Mouse (Mus musculus): ENCODE data around the gene 1600015I10Rik.
"Not testable (repeated sequence)": the region's sequence is repeated elsewhere in the genome, so short reads cannot be mapped to it uniquely, and the experiment has no call there.

The 1600015I10Rik gene

DNA sequence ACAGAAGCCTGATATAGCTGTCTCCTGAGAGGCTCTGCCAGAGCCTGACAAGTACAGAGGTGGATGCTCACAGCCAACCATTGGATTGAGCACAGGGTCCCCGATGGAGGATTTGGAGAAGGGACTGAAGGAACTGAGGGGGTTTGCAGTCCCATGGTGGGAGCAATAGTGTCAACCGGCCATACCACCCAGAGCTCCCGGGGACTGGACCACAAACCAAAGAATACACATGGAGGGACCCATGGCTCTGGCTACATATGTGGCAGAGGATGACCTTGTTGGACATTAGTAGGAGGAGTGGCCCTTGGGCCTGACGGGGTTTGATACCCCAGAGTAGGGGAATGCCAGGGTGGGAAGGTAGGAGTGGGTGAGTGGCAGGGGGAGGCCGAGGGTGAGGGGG, 37.0 kb downstream of the 1600015I10Rik start:
- not testable (repeated sequence) for DNase-seq (ENCODE audit: low read depth, low spot score)

DNA sequence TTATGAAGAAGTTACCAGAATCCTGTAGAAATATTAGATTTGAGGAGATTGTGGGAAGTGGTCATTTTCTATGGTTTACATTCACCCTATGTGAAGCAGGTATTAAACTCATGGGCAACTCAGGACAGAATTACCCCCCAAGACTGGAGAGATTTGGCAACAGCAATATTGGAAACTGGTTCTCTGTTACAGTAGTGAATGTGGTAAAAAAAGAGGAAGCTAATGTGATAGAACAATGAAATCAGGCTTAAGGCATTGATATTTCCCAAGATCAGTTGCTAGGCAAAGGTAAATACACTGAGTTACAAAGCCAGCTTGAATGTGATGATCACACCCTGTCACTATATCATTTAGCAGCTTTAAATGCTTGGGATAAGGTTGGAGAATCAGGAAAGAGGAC, 38.2 kb downstream of the 1600015I10Rik start:
- DNase-seq (ENCODE audit: low read depth, low spot score): no peak

DNA sequence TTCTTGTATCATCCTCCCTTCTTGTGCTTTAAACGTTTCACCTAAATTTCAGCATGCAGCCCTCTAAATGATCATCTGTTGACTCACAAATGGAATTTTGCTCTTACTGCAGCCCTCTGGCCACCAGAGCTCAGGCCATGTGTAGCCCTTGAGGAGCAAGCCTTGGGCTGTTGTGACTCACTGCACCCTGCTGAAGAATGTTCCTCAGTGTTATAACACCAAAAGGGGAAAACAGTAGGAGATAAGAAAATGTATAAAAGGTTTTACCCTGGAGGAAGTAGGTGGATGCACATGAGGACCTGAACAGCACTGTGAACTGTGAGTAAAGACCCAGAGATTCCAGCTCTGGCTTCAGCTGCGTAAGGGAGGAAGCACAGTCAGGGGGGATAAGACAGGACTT, 45.0 kb downstream of the 1600015I10Rik start, which contains the start of gene Doxl2:
Doxl2 (plus strand) TSS at position 301 of the 400 bp plus-strand sequence.
- no peak for DNase-seq (ENCODE audit: low read depth, low spot score)

DNA sequence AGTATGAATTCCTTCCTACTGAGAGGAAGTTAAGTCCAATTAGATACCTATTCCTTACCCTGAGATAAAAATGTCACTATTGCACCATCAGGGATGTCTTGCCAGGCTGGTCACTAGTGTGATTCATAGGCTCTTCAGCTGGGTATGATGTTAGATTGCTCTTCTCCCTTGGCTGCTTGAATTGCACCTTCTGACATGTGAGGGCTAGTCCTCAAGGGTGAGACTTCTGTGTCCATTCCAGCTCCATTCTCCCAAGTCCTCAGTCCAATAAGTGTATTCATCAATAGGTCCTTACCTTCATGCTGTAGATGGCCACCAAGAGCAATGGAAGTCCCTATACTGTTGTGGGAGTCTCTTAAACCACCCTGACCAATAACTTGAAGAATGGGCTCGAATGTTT, 49.9 kb downstream of the 1600015I10Rik start:
- no peak for DNase-seq (ENCODE audit: low read depth, low spot score)

DNA sequence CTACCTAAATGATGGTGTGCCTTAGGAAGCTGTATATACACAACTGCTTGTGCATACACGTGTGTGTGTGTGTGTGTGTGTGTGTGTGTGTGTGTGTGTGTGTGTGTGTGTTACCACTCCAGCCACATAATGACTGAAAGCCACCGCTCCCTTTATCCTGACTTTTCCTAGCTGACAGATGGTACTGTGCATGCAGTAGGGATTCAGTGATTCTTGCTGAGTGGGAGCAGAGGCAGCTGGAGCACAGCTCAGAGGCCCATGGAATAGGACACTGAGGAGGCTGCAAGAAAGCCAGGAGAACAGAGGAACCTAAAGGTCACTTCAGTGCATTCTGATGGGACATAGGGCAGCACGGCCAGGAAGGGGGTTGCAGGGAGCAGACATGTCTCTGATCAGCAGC, 52.6 kb downstream of the 1600015I10Rik start:
- no peak for DNase-seq (ENCODE audit: low read depth, low spot score)
